Mouse (Mus musculus) heart, postnatal 14 days (tissue): ENCODE results near the gene Fam117b. TPM values are rescaled to one million over a fixed set of nuclear protein-coding genes. Genes with fewer than 3 reads are reported as not detected.

Experiments
- DNase-seq, 2 experiments: peaks; one replicate each; pipeline ENCODE4 v3.0.0; 2021 to 2022
- intact Hi-C: fragments of 180-260 bp; cut with DNase I; formaldehyde crosslinking; loops from one replicate; pipeline ENCODE4 v1.15.1; 2025
- long read RNA-seq, 2 experiments: library from polyadenylated mRNA; stranded (forward); transcript quantifications; one replicate each; pipeline ENCODE4 v2.0.0; 2021
- total RNA-seq, 2 experiments: library from RNA; stranded (reverse); gene quantifications; 2 replicates each; pipeline ENCODE4 v1.2.3; 2021

Fam117b gene
- 10 to 100 TPM; 29.3 to 30.3 TPM for total RNA-seq
- long read RNA-seq, experiment 1, full-length matches to known transcripts: 30 of 36 reads
- long read RNA-seq, experiment 1, partial matches to known transcripts: 2 of 36 reads
- long read RNA-seq, experiment 1, other reads (novel, unspliced or antisense): 4 of 36 reads
- long read RNA-seq, experiment 2, full-length matches to known transcripts: 9 of 11 reads
- long read RNA-seq, experiment 2, partial matches to known transcripts: 2 of 11 reads
- long read RNA-seq, experiment 2, other reads (novel, unspliced or antisense): 0 of 11 reads

GRCm38 (mm10) chr1:59912413-59913157 is at the start of gene Fam117b:
TSS of gene Fam117b (plus strand) at chr1:59913006.
- DNase-seq: peak; percentile 98
- intact Hi-C loops: no loop called here

GRCm38 (mm10) chr1:59868041-59868440 is 44.8 kb upstream of the Fam117b start:
- DNase-seq: no peak
- intact Hi-C loops: no loop called here

GRCm38 (mm10) chr1:59874023-59874422 is 38.8 kb upstream of the Fam117b start:
- intact Hi-C loops: no loop called here
- no peak for DNase-seq

- intact Hi-C loops: loop anchor here (5.0 kb wide), 1 partner anchor 116 kb away; the partner anchor contains the start of gene Bmpr2
- DNase-seq: no peak
Observed at GRCm38 (mm10) chr1:59878098-59878497, 34.7 kb upstream of the Fam117b start.

GRCm38 (mm10) chr1:59883349-59884134 is 29.3 kb upstream of the Fam117b start:
- intact Hi-C loops: loop anchor here (1.0 to 5.0 kb wide), 3 partner anchors 83 to 214 kb away; partner anchors contain the start of genes Carf and Wdr12

GRCm38 (mm10) chr1:59886899-59887298 is 25.9 kb upstream of the Fam117b start:
- DNase-seq: no peak
- intact Hi-C loops: no loop called here

More at GRCm38 (mm10) chr1:59883349-59884134, 29.3 kb upstream of the Fam117b start:
- peak; percentile 86 to 91 for DNase-seq

GRCm38 (mm10) chr1:59888018-59888417 is 24.8 kb upstream of the Fam117b start:
- intact Hi-C loops: no loop called here
- no peak for DNase-seq

GRCm38 (mm10) chr1:59891185-59891584 is 21.6 kb upstream of the Fam117b start:
- intact Hi-C loops: no loop called here
- no peak for DNase-seq

GRCm38 (mm10) chr1:59892777-59893176 is 20.0 kb upstream of the Fam117b start:
- no peak for DNase-seq
- intact Hi-C loops: no loop called here

- no peak for DNase-seq
- intact Hi-C loops: no loop called here
Observed at GRCm38 (mm10) chr1:59894025-59894424, 18.8 kb upstream of the Fam117b start.

GRCm38 (mm10) chr1:59895456-59895855 is 17.4 kb upstream of the Fam117b start:
- intact Hi-C loops: no loop called here
- peak; percentile 53 to 57 for DNase-seq

GRCm38 (mm10) chr1:59897147-59897798 is 15.5 kb upstream of the Fam117b start:
- intact Hi-C loops: no loop called here
- DNase-seq: no peak

GRCm38 (mm10) chr1:59899679-59900078 is 13.1 kb upstream of the Fam117b start:
- intact Hi-C loops: no loop called here
- no peak for DNase-seq

- intact Hi-C loops: no loop called here
- DNase-seq: no peak
Observed at GRCm38 (mm10) chr1:59901082-59901876, 11.5 kb upstream of the Fam117b start.

GRCm38 (mm10) chr1:59902634-59903033 is 10.2 kb upstream of the Fam117b start:
- intact Hi-C loops: no loop called here
- peak; percentile 25 to 40 for DNase-seq

GRCm38 (mm10) chr1:59904630-59905295 is 8.0 kb upstream of the Fam117b start:
- DNase-seq: no peak
- intact Hi-C loops: no loop called here

- intact Hi-C loops: no loop called here
- no peak for DNase-seq
Observed at GRCm38 (mm10) chr1:59905916-59906315, 6.9 kb upstream of the Fam117b start.

- no peak for DNase-seq
- intact Hi-C loops: no loop called here
Observed at GRCm38 (mm10) chr1:59906819-59907521, 5.8 kb upstream of the Fam117b start.
